Mouse (Mus musculus): ENCODE measurements around the gene Trpm3.

The Trpm3 gene

GRCm38 (mm10) chr19:22138590-22139421 is at the start of gene Trpm3:
Gene Trpm3 (plus strand): TSS chr19:22139046.
- peak; percentile 18 to 65 for DNase-seq (ENCODE audit: low spot score in 2 of 2)

GRCm38 (mm10) chr19:22100582-22100981 is 38.3 kb upstream of the Trpm3 start:
- DNase-seq (ENCODE audit: low spot score in 2 of 2), result no peak

GRCm38 (mm10) chr19:22103865-22104264 is 35.0 kb upstream of the Trpm3 start:
- no peak for DNase-seq (ENCODE audit: low spot score in 2 of 2)

- DNase-seq (ENCODE audit: low spot score in 2 of 2), result no peak
Observed at GRCm38 (mm10) chr19:22104848-22105484, 33.9 kb upstream of the Trpm3 start.

DNA sequence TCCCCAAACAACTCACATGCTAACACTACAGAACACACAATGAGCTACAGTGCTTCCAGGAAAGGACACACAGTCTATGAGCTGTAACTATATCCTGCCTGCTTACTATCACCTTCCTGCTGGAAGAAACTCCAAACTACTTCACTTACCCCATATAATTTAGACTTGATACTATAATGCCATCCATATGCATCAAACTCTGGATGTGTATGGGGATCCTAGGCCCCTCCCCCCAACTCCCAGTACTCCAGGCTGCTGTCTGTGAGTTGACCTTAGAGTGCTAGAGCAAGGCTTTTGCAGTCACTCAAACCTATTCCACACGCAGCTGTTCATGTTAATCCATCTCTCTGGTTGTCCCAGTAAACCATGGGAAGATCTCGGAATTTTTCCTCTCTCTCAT is 33.2 kb upstream of the Trpm3 start:
- DNase-seq (ENCODE audit: low spot score in 2 of 2), result no peak

- DNase-seq (ENCODE audit: low spot score in 2 of 2), result no peak
Observed at GRCm38 (mm10) chr19:22108893-22109463, 29.9 kb upstream of the Trpm3 start.

DNA sequence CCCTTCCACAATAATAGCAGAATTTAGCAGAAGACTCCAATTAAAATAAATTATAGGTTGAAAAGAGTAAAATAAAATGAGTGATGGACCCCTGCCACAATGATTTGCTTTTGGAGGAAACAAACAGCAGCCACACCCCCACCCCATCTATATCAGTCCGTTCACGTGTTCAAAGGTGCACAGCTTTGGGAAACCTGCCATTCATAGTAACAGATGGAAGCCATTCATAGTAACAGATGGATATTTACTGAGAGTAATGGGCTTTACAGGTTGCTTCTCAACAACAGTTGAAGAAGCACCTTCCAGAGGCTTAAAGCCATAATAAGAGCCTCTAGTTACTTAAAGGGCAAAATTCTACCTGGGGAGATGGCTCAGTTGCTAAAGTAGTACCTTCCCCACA is 17.9 kb upstream of the Trpm3 start:
- DNase-seq (ENCODE audit: low spot score in 2 of 2), result no peak

GRCm38 (mm10) chr19:22121631-22122030 is 17.2 kb upstream of the Trpm3 start:
- no peak for DNase-seq (ENCODE audit: low spot score in 2 of 2)

DNA sequence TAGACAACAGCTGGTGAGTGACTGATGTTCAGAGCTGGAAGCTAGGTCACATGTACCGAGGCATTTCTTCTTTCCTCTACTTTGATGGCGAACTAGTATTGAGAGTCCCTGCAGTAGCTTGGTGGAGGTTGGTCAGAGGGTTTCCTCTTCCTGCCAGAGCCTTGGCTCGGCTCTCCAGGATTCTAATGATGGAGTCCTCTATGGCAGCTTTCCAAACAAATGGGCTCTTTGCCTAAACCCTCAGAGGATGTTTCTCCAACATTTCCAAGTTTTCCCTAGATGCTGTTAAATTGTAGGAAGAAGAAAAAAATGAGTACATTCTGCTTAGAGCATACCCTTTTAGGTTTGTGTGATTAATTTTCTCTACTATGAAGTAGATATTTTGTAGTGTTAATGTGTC is 6.2 kb upstream of the Trpm3 start:
- no peak for DNase-seq (ENCODE audit: low spot score in 2 of 2)

DNA sequence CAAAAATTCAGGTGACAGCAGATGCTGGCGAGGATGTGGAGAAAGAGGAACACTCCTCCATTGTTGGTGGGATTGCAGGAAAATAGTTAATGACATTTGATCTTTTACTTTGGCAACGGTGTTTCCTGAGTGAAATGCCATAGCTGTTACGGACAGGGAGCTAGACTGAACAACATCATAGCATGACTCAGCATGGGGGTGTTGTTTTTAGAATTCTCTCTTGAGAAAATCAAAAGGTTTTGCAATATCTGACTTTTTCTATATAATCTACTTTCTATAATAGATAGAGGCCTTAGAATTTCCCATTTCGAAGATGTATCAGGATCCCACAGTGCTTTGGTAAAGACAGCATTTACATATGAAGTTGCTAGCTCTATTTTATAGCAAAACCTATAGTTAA is 39.7 kb downstream of the Trpm3 start:
- no peak for DNase-seq (ENCODE audit: low spot score in 2 of 2)

DNA sequence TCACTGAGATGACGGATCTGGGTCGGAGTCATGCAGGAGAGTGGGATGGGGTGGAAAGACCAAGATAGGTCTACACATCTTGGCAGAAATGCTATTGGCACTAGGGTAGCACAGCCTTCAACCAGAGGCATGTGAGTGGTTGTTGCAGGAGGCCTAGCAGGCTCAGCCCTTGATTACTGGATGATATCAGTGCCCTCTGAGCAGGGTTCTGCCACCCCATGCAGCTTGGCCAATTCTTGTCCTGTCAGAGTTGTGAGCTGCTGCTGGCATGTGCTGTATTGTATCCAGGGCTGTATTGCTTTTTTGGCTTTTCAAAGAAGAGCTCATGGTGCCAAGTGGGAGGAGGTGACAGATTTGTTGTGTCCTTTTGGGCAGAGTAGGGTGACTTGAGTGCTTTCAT is 40.2 kb downstream of the Trpm3 start:
- no peak for DNase-seq (ENCODE audit: low spot score in 2 of 2)

GRCm38 (mm10) chr19:22180136-22180535 is 41.3 kb downstream of the Trpm3 start:
- DNase-seq (ENCODE audit: low spot score in 2 of 2), result no peak

DNA sequence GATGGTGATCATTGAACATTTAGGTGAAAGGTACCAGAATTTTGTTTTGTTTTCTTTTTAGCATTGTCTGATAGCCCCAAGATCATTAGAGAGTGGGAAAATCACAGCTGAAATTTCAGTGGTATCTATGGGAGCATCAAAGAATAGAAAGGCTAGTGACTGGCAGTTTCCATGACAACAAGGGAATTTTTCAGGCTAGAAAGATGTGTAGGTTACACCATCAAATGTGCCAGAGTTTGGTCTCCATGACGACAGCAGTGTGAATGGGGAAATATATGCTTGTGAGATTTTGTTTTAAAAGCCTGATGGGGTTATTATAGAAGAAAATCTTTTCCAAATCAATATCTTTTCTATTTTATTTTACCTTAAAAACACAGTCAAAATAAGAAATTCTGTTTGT is 50.9 kb downstream of the Trpm3 start:
- DNase-seq (ENCODE audit: low spot score in 2 of 2), result no peak

- DNase-seq (ENCODE audit: low spot score in 2 of 2), result no peak
Observed at GRCm38 (mm10) chr19:22222520-22222919, 83.7 kb downstream of the Trpm3 start.

DNA sequence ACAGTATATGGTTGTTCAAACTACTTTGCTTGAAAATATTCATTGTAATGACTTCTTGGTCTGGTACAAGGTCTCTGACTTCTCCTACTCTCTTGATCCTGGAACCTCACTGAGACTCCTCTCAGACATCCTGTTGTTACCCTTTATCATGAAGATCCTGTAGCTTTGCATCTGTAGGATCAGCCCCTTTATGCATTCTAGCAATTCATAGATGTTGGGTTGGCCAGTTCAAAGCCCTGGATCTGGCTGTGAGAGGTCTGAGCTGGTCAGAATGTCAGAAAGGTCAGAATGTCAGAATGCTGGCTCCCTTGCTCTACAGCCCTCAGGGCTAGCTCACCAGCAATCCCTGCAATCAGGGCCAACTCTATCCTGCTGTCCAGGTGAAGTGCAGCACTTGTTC is 95.3 kb downstream of the Trpm3 start:
- no peak for DNase-seq (ENCODE audit: low spot score in 2 of 2)

GRCm38 (mm10) chr19:22249076-22249475 is 110.2 kb downstream of the Trpm3 start:
- DNase-seq (ENCODE audit: low spot score in 2 of 2), result no peak

DNA sequence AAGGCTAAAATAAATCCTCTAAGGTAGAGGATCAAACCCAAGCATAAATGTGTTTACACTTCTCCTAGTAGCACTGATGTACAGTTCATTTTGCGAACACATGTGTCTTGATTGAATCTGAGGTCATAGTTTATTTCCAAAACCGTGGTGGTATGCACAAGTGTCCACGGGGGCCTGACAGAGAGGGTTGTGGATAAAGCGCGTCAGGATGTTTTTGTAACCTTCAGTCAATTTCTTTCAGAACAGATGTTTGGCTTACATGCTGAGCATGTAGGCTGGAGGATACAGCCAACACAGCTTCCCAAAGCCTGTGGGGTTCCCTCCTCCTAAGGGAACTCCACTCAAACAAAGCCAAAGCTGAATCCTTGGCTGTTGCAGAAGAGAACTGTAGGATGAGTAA is 134.1 kb downstream of the Trpm3 start:
- no peak for DNase-seq (ENCODE audit: low spot score in 2 of 2)

- DNase-seq (ENCODE audit: low spot score in 2 of 2), result no peak
Observed at GRCm38 (mm10) chr19:22284651-22285050, 145.8 kb downstream of the Trpm3 start.

DNA sequence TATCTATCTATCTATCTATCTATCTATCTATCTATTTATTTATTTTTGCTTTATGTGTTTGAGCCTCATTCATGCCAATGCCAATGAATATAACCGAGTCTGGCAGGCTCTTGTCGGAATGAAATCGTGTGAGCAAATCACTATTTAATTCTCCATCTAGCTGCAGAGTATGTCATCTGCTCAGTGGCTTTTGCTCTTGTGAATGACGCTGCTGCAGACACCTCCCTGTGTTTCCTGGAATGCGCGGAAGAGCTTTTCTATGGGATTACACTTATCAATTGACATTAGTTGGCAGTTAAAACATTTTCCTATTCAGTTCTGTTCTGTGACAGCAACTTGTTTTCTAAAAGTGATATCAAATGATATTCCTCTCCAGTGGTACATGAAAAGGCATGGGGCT is 153.8 kb downstream of the Trpm3 start:
- DNase-seq (ENCODE audit: low spot score in 2 of 2), result no peak

- no peak for DNase-seq (ENCODE audit: low spot score in 2 of 2)
Observed at GRCm38 (mm10) chr19:22300906-22301305, 162.1 kb downstream of the Trpm3 start.

- no peak for DNase-seq (ENCODE audit: low spot score in 2 of 2)
Observed at GRCm38 (mm10) chr19:22303021-22303951, 164.4 kb downstream of the Trpm3 start.

Data from spleen, postnatal 4 days (tissue).